Mouse (Mus musculus): ENCODE results near the gene Raly.

DNA sequence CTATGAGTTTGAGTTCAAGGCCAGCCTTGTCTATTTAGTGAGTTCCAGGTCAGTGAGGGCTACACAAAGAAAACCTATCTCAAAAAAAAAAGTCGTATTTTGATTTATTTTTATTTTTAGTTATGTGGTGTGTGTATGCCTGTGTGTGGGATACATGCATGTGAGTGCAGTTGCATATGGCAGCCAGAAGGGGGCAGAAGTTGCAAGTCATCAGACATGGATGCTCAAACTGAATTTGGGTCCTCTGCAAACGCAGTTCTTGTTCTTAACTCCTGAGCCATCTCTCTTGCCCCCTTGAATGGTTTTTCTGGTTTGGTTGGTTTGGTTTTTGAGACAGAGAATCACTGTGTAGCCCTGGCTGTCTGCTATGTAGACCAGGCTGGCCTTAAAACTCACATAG is 42.5 kb upstream of the Raly start:
- peak; percentile 17; the same call in 1 of the 2 replicates for TF ChIP-seq CTCF (IDR thresholded peaks at IDR 0.05; ENCODE audit: extremely low read depth, insufficient read length, insufficient replicate concordance, low read depth, low read length)
- no peak for TF ChIP-seq POLR2A (IDR thresholded peaks at IDR 0.05; ENCODE audit: low read depth, low read length)
